Mouse (Mus musculus) layer of hippocampus, adult 11-12 months (tissue): ENCODE results near the gene Gm8947.
"Not testable (repeated sequence)": the region's sequence is repeated elsewhere in the genome, so short reads cannot be mapped to it uniquely, and the experiment has no call there.

Experiments
- DNase-seq: peaks from one replicate; pipeline ENCODE4 v3.0.0; 2022; ENCODE audit warnings: low spot score

Gm8947 gene

DNA sequence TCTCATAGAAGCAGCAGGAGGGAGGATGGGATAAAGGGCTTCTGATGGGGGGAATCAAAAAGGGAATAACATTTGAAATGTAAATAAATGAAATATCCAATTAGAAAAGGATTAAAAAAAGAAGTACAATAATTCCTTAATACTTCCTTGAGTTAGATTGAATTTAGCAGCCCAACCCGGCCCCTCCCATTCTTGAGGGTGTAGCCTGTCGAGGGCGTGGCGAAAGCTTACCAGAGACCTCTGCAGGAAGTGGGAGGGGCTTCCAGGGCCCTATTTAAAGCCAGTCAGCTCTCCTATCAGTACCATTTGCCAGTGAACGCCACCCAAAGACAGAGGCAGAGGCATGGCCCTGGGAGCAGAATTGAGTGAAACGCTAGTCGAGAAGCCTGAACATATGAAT lies at the start of gene Gm8947:
Gene Gm8947 (plus strand): TSS at position 302 of the 400 bp plus-strand sequence.
- not testable (repeated sequence) for DNase-seq

DNA sequence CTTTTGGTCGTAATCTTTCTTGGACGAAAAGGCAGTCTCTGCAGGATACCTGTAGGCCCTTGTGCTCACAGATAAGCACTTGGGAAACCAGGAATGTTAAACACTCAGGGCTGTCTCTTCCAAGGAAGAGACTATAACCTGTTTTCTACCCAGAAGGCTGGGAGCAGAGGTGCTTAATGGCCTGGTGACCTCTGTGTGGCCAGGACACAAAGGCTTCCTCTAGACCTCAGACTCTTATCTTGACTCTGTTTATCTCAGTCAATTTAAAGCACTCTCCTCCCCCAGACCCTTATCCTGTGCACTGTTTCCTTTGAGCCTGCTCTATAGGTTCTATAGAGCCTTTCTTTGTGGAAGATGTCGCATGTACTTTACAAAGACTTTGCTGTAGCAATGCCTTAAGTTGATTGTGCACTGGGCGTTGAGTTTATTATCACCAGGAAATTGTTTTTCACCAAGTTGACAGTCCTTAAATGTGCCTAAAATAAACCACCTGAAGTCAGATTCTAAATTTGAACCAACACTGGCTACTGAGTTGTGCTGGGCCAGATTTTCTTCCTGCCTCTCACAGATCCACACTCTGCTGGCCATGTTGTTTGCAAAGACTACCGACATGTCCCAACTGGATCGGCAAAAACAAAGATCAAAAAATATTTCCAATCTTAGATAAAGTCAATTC lies 47.6 kb upstream of the Gm8947 start:
- DNase-seq = no peak

DNA sequence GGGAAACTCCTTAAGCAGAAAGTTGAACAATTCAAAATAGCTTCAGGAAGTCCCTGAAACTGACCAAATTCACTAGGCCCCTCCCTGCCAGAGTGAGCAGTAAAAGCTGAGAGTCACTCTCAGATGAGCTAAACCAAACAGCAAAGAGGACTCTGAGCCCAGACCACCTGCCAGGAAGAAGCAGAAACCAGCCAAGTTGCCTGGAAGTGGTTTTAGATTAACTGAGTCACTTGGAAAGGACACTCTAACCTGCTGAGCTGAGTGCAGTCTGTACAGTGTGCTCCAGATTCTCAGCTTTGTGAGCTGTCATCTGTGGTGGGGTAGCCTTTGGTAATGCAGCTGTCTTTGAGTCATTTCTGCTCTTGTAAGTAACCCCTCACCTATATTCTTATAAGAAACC lies 44.4 kb upstream of the Gm8947 start:
- no peak for DNase-seq

DNA sequence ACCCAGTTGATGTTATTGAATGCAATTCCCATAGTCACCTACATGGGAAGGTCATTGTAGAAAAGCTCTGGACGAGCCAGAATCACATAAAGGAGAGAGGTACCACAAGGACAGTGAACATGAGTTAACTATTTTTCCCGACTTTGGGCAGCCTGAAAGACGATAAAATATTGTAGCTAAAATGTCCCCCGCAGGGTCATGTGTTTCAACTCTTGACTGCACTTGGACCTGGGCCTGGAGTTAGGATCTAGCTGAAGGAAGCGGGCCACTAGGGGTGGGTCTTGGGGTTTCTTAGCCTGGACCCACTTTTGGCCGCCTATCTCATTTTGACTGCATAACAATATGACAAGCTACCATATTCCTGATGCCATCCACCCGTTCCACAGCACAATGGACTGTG lies 42.0 kb upstream of the Gm8947 start:
- DNase-seq = no peak

DNA sequence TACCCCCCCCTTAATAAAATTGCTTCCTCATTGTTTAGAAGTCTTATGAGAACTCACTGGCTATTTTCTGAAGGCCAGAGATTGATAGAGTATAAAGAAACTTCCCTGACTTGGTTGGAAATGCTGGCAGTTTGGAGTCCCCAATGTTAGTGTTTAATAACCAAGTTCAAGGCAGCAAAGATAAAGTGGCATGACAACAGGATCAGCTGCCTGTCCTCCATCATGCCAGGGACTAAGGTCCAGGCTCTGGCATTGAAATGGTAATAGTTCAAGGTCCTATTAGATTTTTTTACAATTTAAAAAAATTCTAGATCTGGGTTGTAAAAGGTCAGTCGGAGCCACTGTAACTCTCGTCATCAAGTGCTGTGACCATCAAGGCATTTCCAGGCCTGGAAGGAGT lies 41.1 kb upstream of the Gm8947 start:
- DNase-seq = no peak

DNA sequence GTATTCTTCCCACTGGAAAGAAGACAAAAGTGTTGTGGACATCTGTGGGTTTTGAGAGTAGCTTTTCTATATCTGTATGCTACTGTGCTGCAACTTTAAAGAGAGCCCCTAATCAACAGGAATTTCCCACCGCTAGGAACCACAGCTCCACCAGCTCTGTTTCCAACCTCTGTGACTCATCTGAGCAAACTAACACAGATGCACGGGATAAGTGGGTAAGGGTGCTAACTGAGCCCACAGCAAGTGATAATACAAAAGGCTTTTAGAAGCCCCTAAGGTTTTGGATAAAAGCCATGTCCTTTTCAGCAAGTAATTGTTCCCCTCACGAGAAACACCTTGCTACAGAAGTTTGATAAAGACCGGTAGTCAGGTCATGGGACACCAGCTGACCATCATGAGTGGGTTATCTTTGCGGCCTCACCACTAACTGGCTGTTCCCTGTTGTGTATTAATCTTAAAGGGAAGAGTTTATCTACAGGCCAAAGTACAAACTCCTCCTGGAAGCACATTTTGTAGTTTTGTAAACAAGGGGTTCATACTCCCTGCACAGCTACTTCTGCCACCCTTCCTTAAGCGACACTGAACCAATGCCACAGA lies 39.0 kb upstream of the Gm8947 start:
- no peak for DNase-seq

DNA sequence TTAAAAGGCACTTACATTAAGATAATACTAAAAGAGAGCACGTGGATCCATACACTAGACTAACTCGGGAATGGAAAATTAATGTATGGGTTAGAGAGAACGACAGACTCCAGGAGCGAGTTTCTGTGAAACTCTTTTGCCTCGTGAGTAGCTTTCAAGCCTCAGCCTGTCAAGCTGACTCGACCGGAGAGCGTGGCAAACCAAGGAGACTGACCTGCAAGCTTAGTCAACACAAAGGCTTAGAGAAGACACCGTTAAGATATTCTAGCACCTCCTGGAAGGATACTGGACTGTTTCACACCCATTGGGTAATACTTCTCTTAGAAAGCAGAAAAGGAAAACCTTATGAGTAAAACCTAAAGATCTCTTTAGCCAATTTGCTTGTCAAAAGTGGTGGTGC lies 38.0 kb upstream of the Gm8947 start:
- DNase-seq = not testable (repeated sequence)

DNA sequence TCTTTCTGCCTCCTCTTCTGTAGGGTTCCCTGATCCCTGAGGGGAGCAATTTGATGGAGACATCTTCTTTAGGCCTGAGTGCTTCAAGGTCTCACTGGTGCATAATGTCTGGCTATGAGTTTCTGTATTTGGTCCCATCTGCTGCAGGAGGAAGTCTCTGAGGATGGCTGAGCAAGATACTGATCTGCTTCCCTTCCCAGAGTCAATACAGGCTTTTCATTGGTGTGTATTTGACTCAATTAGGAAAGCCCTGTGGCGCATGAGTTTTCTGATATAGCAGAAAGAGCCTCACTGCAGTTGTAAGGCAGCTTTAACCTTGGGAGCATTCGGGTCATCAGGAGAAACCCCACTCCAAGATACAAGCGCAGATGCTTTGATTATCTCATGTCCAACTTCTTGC lies 36.0 kb upstream of the Gm8947 start:
- no peak for DNase-seq

DNA sequence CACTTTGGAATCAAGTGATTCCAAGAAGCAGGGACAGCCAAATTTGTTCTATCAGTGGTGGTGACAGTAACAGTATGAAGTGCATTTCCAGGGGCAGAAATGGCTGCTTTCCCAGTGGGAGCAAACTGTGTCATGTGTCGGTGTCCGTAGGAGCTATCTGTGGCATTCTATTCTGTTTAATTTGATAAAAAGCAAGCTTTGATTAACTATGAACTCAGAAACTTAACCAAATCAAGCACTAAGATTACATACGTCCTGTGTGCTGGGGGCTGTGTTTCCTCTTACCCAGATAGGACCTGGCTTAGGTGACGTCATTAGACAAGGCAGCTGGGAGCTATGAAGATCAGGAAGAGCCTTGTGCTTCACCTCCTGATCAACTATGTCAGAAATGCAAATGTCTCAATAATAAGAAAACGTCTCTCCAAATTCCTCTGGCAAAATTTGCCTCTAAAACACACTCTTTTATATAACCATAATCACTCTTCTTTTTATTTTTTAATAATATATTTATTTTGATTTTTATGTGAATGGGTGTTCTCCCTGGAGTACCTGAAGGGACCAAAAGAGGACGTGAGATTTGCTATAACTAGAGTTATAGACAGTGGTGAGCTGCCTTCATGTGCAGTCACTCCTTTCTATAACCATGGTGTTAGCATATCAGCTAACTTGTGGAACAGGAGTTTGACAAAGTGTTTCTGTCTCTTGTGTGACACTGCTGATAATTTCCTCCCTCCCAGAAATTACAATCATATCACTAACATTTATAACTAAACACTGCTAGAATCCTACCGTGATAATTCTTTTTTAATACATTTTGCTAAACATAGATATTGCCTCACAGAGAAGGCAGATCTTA lies 35.2 kb upstream of the Gm8947 start:
- no peak for DNase-seq

DNA sequence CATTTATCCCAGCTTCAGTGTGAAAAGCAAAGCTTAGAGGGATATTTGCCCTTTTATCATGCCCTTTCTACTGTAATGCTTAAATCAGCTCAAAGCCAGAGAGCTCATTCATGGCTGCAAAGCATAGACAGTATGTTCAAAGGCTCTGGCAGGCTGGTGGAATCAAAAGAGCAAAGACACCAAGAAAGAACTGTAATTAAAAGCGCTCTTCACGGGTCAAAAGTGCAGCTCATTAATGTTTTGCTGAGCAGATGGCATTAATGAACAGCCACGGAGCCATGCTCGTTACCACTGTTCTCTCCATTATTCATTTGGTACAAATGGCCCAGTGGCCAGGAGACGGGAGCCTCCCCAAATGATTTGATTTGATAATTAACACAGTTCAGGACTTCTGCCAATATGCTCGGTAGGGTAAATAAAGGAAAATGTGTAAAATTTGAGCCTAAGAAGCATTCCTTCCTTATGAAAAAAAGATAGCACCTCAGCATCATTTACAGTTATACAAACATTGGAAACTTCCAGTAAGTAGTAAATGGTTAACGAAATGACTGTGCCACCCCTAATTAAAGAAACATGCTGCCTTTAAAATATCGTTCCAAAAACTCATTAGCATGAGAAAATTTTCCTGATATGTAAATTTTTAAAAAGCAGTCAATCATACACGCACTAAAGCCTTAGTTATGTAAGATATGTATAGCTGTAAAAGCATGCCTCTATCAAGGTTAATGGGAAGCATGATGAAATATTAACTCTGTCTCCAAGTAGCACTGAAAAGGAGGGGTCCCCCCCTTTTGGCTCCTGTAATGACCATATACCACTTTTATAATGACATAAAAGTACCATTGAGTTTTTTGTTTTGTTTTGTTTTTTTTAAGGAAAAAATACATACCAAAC lies 34.0 kb upstream of the Gm8947 start:
- DNase-seq = no peak

DNA sequence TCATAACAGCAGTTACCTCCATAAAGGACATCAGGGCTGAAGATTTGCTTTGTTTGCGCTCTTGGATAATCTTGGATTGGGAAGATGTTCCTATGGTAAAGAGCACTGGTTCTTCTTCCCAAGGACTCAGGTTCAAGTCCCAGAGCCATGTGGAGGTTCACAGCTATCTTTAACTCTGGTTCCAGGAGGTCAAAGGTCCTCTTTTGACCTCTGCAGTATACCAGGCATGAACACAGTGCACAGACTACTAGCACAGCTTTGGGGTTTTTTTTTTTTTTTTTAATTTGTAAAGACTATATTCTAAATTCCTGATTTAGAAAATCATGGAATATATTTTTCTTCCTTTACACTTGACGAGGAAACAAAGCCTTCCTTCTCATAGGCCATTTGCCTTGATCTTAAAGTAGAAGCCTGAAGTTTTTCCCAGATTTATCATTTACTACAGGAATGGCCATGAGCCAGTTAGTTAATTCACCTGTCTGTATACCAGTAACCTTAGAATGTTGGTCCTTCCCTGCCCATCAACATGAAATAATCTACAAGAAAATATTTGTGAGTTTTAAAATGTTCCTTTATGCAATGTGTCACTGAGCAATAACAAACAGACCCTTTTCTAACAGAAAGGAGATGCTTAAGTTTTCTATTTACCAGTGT lies 33.2 kb upstream of the Gm8947 start:
- no peak for DNase-seq

DNA sequence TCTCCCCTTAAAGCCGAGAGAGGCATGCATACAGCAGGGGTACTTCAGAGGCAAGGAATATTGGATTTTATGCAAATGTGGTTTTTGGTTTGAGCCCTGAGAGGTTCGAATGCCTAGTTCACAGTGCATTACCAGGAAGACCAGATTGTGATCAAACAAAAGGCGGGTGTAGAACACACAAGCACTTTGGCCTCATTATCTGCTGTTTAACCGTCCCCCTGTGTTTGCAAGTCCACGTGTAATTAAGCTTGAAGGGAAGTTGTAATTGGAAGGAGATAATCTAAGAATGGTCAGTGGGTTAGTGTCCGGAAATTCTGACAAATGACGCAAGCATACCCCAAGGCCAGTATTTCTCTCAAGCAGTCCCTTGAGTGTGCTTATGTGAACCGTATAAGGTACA lies 26.1 kb upstream of the Gm8947 start:
- no peak for DNase-seq

DNA sequence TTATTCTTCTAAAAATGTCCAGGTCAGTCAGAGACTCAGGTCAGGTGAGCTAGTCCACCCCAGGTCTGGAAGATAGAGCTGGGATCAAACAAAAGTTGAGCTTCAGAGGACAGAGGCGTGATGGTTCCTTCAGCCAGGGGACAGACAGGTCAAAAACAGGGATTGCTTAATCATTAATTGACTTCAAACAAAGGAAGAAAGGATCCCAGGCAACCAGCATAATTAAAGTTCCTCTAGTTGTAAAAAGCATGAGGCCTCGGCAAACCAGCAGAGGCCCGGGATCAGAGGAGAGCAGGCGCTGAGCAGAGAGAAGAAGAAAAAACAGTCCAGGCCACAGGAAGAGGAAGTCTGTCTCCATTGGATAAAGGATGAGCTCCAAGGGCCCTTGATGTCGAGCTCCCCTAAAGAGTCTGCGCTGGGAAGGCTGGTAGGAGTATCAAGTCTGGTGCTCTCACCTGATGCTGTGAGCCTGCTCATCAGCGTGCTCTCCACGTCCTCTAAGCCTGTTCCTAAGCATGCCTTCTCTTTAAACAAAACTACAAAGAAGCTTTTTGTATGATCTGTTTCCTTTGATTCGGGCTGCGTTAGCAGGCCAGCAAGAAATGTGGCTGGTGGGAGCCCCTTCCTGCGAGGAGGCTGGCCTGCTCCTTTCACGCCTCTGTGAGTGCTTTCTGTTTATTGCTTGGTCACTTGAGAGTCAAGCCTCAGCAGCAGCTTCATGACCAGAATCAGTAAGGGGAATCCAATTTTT lies 24.7 kb upstream of the Gm8947 start:
- DNase-seq = no peak

DNA sequence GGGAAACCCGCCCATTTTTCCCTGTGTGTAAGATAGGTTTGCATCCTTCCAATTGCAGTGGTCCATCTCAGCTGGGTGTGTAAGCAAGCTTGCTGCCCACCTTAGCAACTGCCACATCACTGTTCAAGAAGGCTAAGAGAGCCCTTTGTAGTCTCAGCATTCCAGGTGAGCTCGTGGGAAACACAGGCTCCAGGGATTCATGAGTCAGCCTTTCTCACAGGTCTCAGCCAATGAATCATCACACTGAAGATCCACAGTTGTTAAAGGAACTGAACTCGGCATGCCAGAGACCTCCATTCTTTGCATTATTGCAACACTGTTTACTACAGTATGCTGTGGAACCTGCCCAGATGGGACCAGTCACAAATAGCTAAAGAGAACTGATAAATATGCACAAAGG lies 23.5 kb upstream of the Gm8947 start:
- no peak for DNase-seq

DNA sequence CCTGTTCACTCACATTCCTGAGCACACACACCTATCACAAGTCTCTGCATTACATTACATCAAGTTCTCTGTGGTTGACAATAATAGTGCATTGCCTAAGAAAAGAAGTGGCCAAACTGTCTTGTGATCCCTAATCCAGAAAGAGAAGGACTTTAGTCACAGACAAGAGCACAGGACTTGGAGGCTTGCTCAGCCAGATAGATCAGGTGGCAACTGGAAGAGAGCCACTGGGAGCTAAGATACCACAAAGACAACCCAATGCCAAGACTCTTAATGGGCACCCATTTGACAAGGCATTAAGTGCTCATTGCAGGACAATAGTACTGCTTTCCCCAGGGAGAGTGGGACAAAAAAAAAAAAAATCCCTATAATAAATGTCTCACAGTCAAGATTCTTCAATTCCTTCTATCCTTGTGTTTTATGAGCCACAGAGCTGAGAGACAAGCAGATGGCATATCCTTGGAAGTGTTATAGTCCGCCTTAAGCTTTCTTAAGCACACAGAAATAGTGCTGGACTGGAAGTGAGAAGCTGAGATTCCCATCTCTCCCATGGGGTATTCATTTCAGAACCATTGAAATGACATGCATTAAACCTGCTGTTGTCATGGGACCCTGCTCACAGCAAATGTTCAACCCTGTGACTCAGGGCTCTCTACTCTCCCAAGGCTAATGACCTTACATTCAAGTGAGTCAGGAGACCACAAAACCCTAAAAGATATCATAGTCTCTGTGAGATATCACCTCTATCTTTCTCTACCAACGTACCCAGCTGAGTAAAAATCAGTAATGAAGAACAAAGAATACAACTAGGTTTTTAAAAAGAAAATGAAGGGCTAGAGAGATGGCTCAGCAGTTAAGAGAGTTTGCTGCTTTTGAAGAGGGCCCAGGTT lies 20.4 kb upstream of the Gm8947 start:
- DNase-seq = no peak

DNA sequence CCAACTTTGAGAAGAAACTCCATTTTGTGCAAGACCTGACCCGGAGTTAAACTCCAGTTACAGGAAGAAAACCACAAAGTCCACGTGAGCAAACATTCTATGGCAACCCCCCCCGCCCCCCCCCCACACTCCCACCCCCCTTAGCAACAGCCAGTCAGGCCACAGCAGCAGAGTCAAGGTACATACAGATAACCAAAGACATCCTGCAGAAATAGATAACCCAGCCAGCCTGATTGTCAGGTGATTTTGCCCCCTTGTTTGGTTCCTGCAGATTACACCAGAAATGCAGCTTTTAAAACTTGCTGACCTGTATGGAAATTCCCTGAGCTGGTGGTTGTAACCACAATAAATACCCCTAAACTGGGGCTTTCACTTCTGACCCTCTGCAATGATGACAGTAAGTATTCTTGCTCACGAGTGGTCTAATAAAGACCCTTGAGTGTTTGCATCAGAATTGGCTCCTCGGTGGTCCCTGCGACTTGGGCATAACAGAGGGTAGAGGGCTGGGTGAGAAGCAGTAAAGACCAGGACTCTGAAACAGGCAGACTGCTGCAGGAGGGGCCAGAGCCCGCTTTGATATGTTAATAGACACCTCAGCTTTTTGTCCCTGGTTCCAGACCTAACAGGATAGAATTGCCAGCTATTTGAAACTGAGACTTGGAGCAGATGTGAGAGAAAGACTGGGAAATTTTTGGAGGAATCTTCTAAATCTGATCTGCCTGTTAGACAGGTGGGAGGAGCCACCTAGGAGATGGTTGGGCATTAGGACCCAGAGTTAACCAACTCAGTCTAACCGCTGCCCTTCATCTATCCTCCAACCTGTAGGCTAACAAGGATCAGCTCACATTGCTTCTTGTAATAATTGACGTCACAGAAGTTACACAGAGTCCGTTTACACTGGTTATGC lies 14.9 kb upstream of the Gm8947 start:
- DNase-seq = no peak

DNA sequence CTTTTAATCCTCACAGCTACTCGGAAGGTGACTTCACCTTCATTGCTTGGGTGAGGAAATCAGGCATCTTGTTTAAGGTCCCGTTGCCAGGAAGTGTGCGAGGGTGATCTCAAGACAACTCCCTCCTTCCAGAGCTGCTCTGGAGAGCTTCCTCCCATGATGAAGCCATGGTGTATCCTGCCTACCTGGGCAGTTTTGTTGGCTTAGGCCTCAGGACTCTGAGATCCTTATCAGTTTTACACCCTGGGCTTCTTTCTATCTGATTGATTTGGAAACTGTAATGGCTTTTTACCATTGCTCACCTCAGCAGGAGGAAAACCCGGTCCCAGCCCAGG lies 14.3 kb upstream of the Gm8947 start:
- no peak for DNase-seq

DNA sequence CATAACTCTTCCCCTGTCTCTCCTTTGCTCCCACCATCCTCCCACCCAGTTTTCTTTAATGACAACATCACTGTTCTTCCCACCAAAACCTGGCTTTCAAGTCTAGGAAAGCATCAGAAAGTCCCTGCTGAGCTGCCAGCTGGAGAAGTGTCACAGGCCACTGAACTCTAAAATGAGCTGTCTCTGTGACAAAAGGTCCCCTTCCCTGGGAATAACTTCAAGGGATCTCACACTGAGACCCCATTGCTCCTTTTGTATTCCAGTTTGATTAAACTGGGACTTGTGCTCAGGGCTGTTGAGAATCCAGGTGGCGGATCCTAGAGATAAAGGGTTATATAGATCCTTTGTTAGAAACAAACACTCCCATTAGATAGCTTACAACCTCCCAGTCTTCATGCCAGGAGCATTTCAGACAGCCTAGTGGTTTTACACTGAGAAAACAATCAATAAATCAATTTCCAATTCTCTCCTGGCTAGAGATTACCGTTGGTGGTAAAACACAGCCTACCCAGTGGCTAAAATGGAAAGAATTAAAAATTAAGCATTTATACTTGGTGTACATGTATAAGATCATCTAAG lies 13.6 kb upstream of the Gm8947 start:
- no peak for DNase-seq

DNA sequence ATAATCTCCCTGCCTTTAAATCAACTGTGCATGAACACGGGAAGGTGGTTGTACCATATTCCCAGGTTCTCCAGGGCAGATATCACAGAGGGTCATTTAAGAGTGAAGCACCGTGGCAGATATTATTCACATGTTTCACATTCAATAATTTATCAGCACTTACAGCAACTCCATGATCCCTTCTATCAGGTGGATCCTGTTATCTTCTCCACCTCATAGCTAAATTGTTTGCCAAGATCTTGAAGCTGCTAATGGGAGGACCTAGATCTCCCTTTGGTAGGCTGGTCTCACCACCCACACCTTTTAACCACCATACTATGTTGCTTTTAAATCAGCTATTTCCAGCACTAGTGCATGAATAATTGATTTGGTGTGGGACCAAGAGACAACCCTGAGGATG lies 12.0 kb upstream of the Gm8947 start:
- DNase-seq = no peak
